Mouse (Mus musculus) bone marrow, adult 2 months (tissue): Measurements from ENCODE around the gene Arhgap1. TPM values are rescaled to one million over a fixed set of nuclear protein-coding genes. Genes with fewer than 3 reads are reported as not detected.

Experiments used
- H3K27ac ChIP-seq: fragments of 200-500 bp; 2 replicates; pipeline ENCODE4 v1.5.1; 2012; ENCODE audit warnings: low read depth, mild to moderate bottlenecking, control low read depth, inconsistent platforms, low read length; ENCODE audit not compliant: control insufficient read depth, poor library complexity, insufficient read depth
- H3K4me1 ChIP-seq: fragments of 200-500 bp; 2 replicates; pipeline ENCODE4 v1.6.1; 2011; ENCODE audit warnings: low read length; ENCODE audit not compliant: control insufficient read depth, insufficient read depth
- H3K4me3 ChIP-seq: fragments of 200-500 bp; replicated peaks from 2 replicates; pipeline ENCODE3; 2011; ENCODE audit warnings: mild to moderate bottlenecking, low read depth, low read length, control low read depth; ENCODE audit not compliant: control insufficient read depth
- CTCF ChIP-seq: fragments of 200-500 bp; IDR thresholded peaks from 2 replicates; pipeline ENCODE4 v1.5.1; 2011; ENCODE audit warnings: low read length, control low read depth; ENCODE audit not compliant: control insufficient read depth, insufficient read depth
- POLR2A ChIP-seq: fragments of 200-500 bp; IDR thresholded peaks from 2 replicates; pipeline ENCODE4 v1.6.1; 2011; ENCODE audit warnings: low read depth, mild to moderate bottlenecking, control low read depth, low read length, borderline replicate concordance; ENCODE audit not compliant: control insufficient read depth
- WGBS: fragments of 180-500 bp; shearing (Covaris S2); methylation state at CpG from one replicate; pipeline ENCODE4 v1.1.7; 2018; 5-methylcytosine and 5-hydroxymethylcytosine counted together
- polyA plus RNA-seq: library from polyadenylated mRNA; stranded (reverse); fragments of >200 nt; gene quantifications from 2 replicates; pipeline ENCODE4 v1.2.4, GENCODE M21; 2011; ENCODE audit warnings: low replicate concordance; ENCODE audit not compliant: missing spikeins, insufficient read depth, insufficient read length

The Arhgap1 gene
- polyA plus RNA-seq, 1 experiment = 35.2 TPM

GRCm38 (mm10) chr2:91710272-91711234 is 60.9 kb downstream of the Arhgap1 start, which contains the start of the genes Atg13 and Harbi1:
TSS of gene Atg13 (minus strand) at chr2:91710576.
TSS of gene Harbi1 (plus strand) at chr2:91710852.
- peaks cover 2% of the 10 kb centered on the region for H3K4me1 ChIP-seq
- H3K4me3 ChIP-seq = peak within 1 kb of the TSS; percentile 82
- peak within 1 kb of the TSS; percentile 68 for H3K27ac ChIP-seq
- WGBS = under 1% methylated on average over 66 of the region's 66 CpGs
- peak; percentile 78; the same call in 1 of the 2 replicates for TF ChIP-seq POLR2A
- TF ChIP-seq CTCF = no peak

GRCm38 (mm10) chr2:91711256-91711925 is 61.7 kb downstream of the Arhgap1 start:
- Histone ChIP-seq H3K4me3 (peak overlapping the region; percentile 82), H3K4me1 (peaks cover 2% of the 10 kb centered on the region), H3K27ac (peak overlapping the region; percentile 68; the same call in 1 of the 2 replicates)
- under 1% methylated on average over 8 of the region's 8 CpGs for WGBS
- TF ChIP-seq CTCF = no peak
- no peak for TF ChIP-seq POLR2A

DNA sequence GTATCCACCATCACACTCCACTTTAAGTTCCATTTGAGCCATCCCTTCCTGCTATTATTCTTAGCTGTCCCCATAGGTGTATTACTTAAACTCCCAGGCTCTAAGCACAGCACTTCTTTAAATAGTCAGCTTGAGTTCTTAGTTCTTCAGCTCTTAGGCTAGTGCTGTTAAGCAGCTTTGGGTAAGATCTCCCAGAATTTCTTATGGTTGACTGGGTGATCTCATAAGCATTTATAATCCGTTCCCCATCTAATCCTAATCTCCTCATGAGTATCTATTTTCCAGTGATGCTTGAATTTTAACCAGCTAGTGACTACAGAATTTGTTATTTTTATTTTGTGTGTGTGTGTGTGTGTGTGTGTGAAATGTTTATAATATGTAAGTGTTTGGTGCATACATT is 65.3 kb downstream of the Arhgap1 start:
- WGBS = 76% methylated on average over 1 of the region's 1 CpGs
- H3K27ac ChIP-seq = no peak overlapping the region
- TF ChIP-seq POLR2A (no peak), CTCF (no peak)
- no peaks in the 10 kb centered on the region for H3K4me1 ChIP-seq
- no peak overlapping the region for H3K4me3 ChIP-seq

- 82% methylated on average over 6 of the region's 6 CpGs for WGBS
- no peak overlapping the region for H3K4me3 ChIP-seq
- no peak for TF ChIP-seq POLR2A
- no peak for TF ChIP-seq CTCF
- no peak overlapping the region for H3K27ac ChIP-seq
- H3K4me1 ChIP-seq = no peaks in the 10 kb centered on the region
Observed at GRCm38 (mm10) chr2:91718276-91718675, 68.6 kb downstream of the Arhgap1 start.

Other genes with a start within 250 kb of the Arhgap1 start
- 3.8 and 7.8 TPM in 2 replicates for gene 1110051M20Rik, start 205.2 kb upstream of the Arhgap1 start, polyA plus RNA-seq
- gene Lrp4, start 192.3 kb upstream of the Arhgap1 start, polyA plus RNA-seq = 3.3 and 4.5 TPM in 2 replicates
- gene Ckap5, start 123.1 kb upstream of the Arhgap1 start, polyA plus RNA-seq = 23.2 and 30.8 TPM in 2 replicates
- 0.49 and 2.7 TPM in 2 replicates for gene F2, start 13.4 kb upstream of the Arhgap1 start, polyA plus RNA-seq
- gene Zfp408, start 69 bp upstream of the Arhgap1 start, polyA plus RNA-seq = 6.8 and 6.9 TPM in 2 replicates
- 8.6 and 12.9 TPM in 2 replicates for gene Atg13, start 60.7 kb downstream of the Arhgap1 start, polyA plus RNA-seq
- 1.2 and 2.4 TPM in 2 replicates for gene Harbi1, start 61.0 kb downstream of the Arhgap1 start, polyA plus RNA-seq
- 8.3 and 21.1 TPM in 2 replicates for gene Ambra1, start 80.3 kb downstream of the Arhgap1 start, polyA plus RNA-seq